Mouse (Mus musculus): ENCODE measurements around the gene Myo7a.

- no peak for TF ChIP-seq CTCF (IDR thresholded peaks at IDR 0.05; ENCODE audit: insufficient read depth, low read depth, low read length)
- TF ChIP-seq POLR2A (IDR thresholded peaks at IDR 0.05; ENCODE audit: insufficient read depth, low read depth, low read length), result no peak
Measured at GRCm38 (mm10) chr7:98145402-98145801, 26.1 kb upstream of the Myo7a start, which contains the start of gene Omp.
